Mouse (Mus musculus) brain, embryonic 14.5 days (tissue): ENCODE measurements around the gene Gm8104. TPM values are rescaled to one million over a fixed set of nuclear protein-coding genes. Genes with fewer than 3 reads are reported as not detected.
"Not testable (repeated sequence)": the region's sequence is repeated elsewhere in the genome, so short reads cannot be mapped to it uniquely, and the experiment has no call there.

Experiments
- DNase-seq: peaks from one replicate; pipeline ENCODE4 v3.0.0-alpha.2; 2011; ENCODE audit warnings: low read depth
- polyA plus RNA-seq: library from polyadenylated mRNA; depleted of rRNA; stranded (reverse); fragments of >200 nt; gene quantifications from 2 replicates; pipeline ENCODE4 v1.2.3, GENCODE M21; 2012; rRNA removed

Gm8104 gene
- not detected in 2 replicates for polyA plus RNA-seq

- DNase-seq = not testable (repeated sequence)
Observed at GRCm38 (mm10) chr14:43100301-43100700, at the start of gene Gm8104. Gm8104 (plus strand) TSS chr14:43100601.

- DNase-seq = not testable (repeated sequence)
Observed at GRCm38 (mm10) chr14:43058063-43058462, 42.3 kb upstream of the Gm8104 start.

GRCm38 (mm10) chr14:43060179-43060578, 40.2 kb upstream of the Gm8104 start:
- not testable (repeated sequence) for DNase-seq

GRCm38 (mm10) chr14:43076543-43076942, 23.9 kb upstream of the Gm8104 start, which contains the start of gene Gm8094:
Gm8094 (minus strand) TSS chr14:43076643.
- not testable (repeated sequence) for DNase-seq

- DNase-seq = not testable (repeated sequence)
Observed at GRCm38 (mm10) chr14:43084936-43085730, 15.3 kb upstream of the Gm8104 start.

- not testable (repeated sequence) for DNase-seq
Observed at GRCm38 (mm10) chr14:43089103-43089919, 11.1 kb upstream of the Gm8104 start.

GRCm38 (mm10) chr14:43119673-43120072, 19.3 kb downstream of the Gm8104 start:
- DNase-seq = not testable (repeated sequence)

- not testable (repeated sequence) for DNase-seq
Observed at GRCm38 (mm10) chr14:43126286-43126685, 25.9 kb downstream of the Gm8104 start.

Other genes starting within 250 kb of the Gm8104 start
- not detected in 2 replicates for gene Gm21977, start 247.1 kb upstream of the Gm8104 start, polyA plus RNA-seq
- not detected in 2 replicates for gene Gm8082, start 107.0 kb upstream of the Gm8104 start, polyA plus RNA-seq
- not detected in 2 replicates for gene Gm10376, start 85.0 kb upstream of the Gm8104 start, polyA plus RNA-seq
- not detected in 2 replicates for gene Gm8094, start 24.0 kb upstream of the Gm8104 start, polyA plus RNA-seq
- 0.04 TPM in 1 of 2 replicates, not detected in the other for gene Gm7233, start 79.3 kb downstream of the Gm8104 start, polyA plus RNA-seq
- gene Gm8122, start 134.7 kb downstream of the Gm8104 start, polyA plus RNA-seq = not detected in 2 replicates
- not detected in 2 replicates for gene Gm8126, start 158.0 kb downstream of the Gm8104 start, polyA plus RNA-seq
- gene Gm9732, start 174.4 kb downstream of the Gm8104 start, polyA plus RNA-seq = not detected in 2 replicates
- gene Gm8127, start 193.2 kb downstream of the Gm8104 start, polyA plus RNA-seq = not detected in 2 replicates
- 0.10 TPM in 1 of 2 replicates, not detected in the other for gene 1700001F09Rik, start 247.2 kb downstream of the Gm8104 start, polyA plus RNA-seq